Mouse (Mus musculus) adrenal gland (tissue): Measurements from ENCODE around the gene Tmem186.

Experiments
- intact Hi-C: fragments of 180-260 bp; cut with DNase I; formaldehyde crosslinking; loops from one replicate; pipeline ENCODE4 v1.15.1; 2025
- microRNA-seq, 2 experiments: library from miRNA; unstranded; fragments of <30 nt; microRNA quantifications; one replicate each; pipeline ENCODE4; 2019

The Tmem186 gene

DNA sequence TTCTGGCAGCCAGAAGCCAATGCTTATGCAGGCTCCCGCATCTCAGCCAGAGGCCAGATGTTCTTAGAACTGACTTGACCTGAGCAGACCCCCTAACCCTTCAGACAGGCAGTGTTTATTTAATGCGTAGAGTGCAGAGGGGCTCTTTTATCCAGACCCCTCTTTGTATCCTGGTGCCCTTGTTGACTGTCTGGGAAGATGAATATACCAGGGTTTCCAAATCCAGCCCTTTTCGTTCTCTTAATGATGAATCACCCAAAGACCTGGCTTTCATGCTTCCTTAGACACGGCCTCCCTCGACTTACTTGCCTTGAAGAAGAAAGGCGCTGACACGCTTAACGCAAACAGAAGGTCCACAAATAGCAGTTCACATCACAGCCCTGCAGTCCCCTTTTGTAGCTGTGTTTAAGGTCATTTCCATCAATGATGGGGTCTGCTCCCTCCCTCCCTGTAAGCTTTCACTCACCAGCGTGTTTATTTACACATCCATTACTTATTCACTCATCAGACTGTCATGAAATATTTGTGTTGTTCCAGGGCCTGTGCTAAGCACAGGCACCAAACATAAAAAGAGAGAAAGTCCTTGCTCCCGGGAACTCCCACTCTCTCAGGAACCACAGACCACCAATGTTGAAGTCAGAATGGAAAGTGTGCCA, 17.7 kb downstream of the Tmem186 start:
- intact Hi-C loops = no loop called here

DNA sequence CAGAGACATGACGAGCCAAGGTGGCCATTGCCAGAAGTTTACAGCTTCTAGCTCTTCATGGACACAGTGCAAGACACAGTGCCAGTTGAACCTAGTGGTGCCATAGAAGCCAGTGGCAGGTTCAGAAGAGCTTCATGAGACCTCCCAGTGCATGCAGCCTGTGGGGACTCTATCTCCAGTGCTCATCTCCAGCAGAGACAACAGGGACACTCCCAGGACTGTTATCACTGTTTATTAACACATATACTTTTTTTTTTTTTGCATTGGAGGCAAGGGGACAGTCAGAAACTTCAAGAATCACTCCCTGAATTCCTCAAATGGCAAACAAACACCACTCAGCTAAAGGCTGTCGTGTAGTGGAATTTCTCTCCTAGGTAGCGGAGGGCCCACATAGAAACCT, 24.1 kb downstream of the Tmem186 start:
- intact Hi-C loops = no loop called here

DNA sequence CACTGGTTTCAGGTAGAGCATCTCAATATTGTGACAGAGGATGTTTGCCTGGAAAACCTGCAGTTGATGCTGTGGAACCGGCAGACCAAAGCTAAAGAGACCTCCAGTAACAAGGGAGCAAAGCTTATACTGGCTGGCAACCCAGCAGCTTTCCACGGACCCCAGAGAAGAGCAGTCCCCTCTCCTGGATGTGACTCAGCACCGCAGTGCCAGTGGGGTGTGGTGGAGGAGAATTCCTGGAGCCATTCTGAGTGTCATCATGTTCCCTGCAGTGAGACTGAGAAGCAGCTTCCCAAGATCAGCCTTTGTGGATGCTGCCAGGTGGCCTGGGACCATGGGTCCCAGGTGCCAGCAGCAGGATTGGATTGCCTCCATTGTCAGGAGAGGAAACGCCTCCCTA, 24.5 kb downstream of the Tmem186 start:
- intact Hi-C loops = no loop called here

DNA sequence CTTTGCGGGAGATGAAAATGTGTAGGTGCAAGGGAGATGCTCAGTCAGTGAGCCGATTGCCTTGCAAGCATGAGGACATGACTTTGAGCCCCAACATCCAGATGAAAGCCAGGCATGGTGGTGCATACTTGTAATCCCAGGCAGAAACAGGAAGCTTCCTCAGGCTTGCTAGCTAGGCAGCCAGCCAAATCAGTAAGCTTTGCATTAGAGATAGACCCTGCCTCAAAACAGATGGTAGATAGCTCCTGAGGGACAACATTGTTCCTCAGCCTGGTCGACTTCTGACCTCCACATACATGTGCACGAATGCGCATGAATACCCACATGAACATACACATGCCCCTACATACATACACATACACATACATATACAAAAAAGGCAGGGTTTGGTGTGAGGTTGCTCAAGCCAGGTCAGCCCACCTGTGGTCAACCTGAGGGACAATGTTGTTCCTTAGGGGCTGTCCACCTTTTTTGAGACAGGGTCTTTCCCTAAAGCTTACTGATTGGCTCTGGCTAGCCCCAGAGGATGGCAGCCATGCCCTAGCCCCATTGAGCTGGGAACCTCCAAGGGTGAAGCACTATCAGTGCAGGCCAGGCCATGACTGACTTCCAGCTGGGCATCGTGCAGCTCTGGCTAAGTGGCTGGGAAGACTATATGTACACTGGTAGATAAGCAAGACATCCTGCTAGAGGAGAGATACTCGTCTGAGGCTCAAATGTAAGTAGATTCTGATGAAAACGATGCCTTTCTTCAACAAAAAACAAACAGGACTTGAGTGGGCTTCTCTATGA, 25.1 kb downstream of the Tmem186 start:
- intact Hi-C loops = no loop called here

DNA sequence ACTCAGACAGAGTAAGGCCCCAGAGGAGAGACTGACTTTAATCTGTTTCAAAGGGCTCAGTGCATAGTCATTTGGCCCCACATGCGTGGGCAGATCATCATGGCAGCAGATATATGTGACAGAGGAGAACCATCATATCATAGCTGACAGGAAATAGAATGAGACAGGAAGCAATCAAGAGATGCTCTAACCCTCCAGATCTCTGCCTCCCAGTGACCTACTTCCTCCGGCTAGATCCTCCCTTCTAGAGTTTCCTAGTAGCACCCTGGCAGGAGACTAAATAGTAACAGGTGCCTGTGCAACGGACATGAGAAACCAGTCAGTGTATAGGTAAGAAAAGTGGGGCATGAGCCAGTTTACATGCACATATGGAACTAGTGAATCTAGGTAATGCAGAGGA, 27.1 kb downstream of the Tmem186 start:
- intact Hi-C loops = no loop called here

DNA sequence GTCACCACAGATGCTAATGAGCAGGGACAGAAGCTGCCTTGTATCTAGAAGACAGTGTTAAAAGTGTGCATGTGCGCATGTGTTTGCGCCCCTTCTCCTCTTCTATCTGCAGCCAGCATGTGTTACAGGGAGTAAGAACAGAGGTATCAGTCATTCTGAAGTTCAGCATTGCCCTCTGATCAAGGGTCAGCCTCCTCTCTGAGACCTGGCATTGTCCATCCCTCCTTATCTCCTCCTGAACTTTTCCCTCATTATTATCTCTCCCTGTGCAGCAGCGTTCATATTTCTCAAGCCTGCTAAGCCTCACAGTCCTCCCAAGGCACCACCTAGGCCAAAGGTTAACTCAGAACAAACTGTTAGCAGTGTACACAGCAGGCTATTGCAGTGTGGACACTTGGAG, 33.7 kb downstream of the Tmem186 start:
- intact Hi-C loops = no loop called here

DNA sequence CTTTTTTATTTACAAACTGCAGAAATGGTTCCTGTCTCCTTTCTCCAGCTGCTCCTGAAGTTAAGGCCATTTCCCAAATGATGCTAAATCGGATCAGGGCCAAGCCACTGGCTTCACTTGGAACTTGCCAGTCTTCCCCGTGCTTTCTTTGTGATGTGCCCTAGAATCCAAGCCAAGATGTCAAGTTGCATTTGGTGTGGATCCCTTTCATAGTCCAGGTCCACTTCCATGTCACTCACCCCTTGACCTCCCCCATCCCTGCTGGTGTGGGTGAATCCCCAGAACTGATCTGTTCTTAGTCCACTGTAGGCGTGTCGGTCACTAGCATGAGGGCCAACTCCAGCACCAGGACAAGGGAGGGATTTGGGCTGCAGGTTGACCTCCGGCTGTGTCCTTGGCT, 40.0 kb downstream of the Tmem186 start:
- intact Hi-C loops = no loop called here

DNA sequence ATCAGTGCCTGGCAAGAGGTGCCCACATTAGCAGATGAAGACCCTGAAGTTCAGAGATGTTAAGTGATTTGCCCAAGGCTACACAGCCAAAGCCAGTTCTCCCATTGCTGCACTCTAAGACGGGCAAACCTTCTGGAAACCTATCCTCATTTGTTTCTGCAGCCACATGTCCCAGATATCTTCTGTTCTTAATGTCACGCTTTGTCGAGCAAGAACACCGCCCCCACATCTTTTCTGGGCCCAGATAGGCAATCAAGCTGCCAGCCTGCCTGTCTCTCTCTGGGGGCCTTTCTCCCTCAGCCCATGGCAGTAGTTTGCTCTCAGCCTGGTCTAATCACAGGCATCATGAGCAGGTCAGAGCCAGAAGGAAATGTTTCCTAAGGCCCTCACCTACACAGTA, 41.2 kb downstream of the Tmem186 start:
- intact Hi-C loops = no loop called here

DNA sequence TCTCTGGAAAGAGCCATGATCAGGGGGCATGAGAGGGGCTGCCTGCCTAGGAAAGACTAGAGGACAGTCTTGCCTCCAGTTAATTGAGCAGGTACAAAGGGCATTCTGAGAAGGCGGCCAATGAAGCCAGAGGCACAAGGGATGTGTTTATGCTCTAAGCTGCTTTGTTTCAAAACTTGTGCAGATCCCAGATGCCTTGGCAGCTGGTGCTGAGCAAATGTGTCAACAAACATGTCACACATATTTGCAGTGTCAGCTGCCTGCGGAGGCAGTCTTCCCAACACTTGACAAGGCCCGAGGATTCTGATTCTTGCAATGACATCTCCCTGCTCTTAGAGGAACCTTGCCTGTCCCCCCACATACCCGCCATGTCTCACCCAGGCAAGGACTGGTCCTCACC, 42.1 kb downstream of the Tmem186 start:
- intact Hi-C loops = no loop called here

DNA sequence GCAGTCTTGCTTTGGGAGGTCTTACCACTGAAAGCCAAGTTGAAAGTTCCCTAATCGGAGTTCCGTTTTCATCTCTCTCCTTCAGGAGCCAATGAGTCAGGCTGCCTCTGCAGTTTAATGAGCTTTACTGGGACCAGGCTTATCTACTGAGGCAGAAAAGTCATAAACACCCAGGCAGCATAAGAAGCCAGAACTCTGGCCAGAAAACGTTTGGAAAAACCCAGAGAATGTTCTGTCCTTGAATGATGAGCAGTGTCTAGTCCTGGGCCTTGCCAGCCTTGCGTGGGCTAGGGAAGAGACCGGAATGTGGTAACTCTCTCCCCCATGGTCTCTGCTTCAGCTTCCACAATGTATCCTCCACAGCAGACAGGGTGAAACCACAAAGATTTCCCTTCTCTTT, 52.5 kb downstream of the Tmem186 start:
- intact Hi-C loops = no loop called here

DNA sequence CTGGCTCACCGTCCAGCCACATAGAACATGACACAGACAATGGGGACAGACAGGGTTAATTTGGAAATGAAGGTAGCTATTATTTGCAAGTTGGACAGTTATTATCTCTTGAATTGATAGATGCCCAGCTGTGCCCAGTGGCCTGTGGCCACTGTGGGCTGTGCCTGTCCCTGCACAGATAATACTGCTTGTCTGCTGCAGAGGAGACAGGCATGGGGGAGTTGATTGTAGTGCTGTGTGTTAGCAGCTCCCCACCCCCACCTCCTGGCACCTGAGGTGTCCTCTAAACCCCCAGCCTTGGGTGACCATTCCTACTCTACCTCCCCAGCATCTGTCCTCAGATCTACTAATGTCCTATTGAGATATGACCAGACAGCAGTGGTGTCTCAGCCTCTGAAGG, 53.3 kb downstream of the Tmem186 start:
- intact Hi-C loops = no loop called here

Small RNA genes lying within 50 kb of the gene (microRNA-seq; reads per million reads assigned to microRNA genes)
- 0 reads per million in 2 experiments for gene Gm22137
